Mouse (Mus musculus) 3T3-L1 (cell line): Measurements from ENCODE around the gene Crlf2.

Experiments
- DNase-seq: peaks from one replicate; pipeline ENCODE4 v3.0.0-alpha.2; 2015; ENCODE audit warnings: low read depth, low spot score

The Crlf2 gene

GRCm38 (mm10) chr5:109558404-109559160, at the start of gene Crlf2:
TSS of gene Crlf2 (minus strand) at chr5:109558993.
- peak; percentile 95 for DNase-seq

GRCm38 (mm10) chr5:109602585-109602984, 43.8 kb upstream of the Crlf2 start:
- peak; percentile 77 for DNase-seq

DNA sequence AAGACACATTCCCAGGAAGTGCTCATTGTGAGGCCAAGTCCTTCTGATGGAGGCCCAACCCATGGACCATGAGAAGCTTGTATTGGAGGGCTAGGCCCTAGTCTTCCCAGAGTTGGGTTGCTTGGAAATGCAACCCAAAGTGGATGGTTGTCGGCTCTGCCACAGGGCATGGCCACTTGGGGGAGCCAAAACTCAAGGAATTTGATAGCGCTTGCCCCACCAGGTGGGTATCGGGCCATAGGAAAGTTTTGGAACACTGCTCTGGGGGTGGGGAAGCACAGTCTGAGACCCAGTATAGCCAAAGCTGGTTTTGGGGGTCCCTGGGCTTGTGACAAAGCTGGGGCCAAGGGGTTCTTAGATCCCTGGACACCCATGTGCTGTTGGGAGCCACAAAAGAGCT, 42.3 kb upstream of the Crlf2 start:
- peak; percentile 63 for DNase-seq

- DNase-seq: no peak
Observed at GRCm38 (mm10) chr5:109598876-109599275, 40.1 kb upstream of the Crlf2 start.

GRCm38 (mm10) chr5:109596647-109597046, 37.9 kb upstream of the Crlf2 start:
- peak; percentile 56 for DNase-seq

DNA sequence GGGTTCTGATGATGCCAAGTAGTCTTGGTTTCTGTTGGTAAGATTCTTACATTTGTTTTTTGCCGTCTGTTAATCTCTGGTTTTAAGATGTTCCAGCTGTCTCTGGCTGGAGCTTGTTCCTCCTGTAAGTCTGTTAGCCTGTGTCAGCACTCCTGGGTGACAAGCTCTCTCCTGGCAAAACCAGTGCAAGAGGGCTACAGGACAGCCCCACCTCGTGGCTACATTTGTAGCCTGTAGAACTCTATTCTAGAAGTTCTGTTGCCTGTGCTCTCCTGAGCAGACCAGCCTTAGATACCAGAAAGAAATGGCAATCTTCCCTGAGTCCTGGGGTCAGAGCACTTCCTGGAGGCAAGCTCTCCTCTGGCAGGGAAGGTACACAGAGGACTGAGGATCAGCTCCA, 4.0 kb upstream of the Crlf2 start:
- peak; percentile 32 for DNase-seq

DNA sequence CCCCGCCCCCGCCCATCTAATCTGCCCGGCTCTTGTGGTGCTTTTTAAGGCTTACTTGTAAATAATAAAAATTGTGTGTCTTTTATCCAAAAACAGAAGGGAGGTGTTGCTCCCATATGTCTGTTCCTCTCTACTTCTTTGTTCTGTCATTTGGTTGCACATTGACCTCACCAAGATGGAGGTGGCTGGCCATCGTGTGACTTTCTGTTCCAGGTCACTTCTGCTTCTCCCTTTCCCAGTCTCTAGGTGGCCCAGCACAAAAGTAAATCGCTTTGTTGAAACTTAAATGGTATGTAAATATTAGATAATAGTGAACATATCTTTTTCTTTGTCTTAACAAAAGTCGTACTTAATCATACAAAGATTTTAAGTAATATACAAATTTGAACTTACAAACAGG, 398 bp upstream of the Crlf2 start:
- peak; percentile 66 for DNase-seq

DNA sequence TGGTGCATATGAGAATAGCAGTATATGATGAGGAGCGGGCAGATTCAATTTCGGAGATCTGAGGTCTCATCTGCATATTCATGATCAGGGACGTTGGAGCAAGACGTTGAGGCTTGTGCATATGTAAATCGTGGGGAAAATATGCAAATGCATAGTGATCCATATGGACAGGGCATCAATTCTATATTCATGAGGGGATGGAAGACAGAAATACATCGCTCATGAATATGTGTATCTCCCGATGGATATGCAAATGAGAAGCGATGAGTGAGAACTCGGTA, 730 bp downstream of the Crlf2 start:
- DNase-seq: no peak

DNA sequence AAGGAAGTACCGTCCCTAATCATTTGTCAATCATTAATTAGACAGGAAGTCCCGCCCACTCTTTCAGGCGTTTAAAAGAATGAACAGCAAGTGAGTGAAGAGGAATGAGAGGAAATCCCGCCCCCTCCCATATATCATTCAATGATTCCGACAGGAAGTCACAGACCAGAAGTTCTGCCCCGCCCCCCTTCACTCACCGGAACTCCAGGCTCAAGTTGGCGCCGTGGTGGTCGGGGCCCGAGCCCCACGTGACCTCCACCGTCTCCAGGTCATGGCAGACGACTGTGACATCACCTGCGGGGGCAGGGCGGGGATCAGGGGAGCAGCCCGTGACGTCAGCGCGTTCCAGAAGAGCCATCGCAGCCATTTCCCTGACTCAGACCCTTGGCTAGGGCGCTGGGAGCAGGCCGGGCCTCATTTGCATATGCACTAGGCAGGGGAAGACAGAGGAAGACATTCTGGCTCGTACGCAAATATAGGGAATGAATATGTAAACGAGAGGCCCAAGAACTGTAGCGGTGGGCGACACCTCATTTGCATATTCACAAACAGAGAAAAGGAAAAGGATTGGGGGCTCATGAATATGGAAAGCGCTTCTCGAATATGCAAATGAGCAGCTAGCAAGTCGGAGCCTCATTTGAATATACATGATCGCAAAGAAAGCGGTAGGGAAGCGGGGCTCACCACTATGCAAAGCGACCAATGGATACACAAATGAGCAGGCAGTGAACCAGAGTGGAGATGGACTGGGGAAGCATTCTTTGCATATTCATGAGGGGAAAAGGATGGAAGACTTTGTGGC, 1.3 kb downstream of the Crlf2 start:
- DNase-seq: peak; percentile 100

DNA sequence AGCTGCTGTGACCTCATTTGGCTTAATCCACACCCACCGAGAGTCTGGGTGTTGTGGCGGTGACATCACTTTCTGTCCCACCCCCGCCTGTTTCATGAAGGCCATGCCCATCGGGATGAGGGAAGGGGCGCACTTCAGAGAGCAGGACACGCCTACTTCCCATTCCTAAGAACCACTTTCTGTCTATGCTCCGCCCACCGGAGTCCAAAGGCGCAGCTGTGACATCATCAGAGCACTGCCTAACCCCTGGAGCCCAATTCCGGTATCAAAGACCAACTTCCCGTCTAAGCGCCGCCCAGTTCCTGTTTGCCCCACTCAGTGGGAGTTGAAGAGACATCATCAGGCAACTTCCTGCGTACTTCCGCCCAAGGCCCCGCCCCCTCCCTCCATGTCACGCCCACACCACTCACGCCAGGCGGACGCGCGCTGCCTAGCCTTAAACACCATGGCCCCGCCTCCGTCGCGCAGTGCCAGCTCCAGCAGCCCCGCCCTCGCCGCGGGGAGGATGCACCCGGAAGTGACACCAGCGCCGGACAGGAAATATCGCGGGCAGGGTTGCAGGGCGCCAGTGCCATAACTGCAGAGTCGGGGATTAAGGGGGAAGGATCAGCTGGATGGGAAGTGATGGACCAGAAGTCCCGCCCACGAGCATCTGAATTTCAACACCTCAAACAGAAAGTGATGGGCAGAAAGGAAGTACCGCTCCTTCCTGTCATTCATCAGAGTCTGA, 2.0 kb downstream of the Crlf2 start:
- no peak for DNase-seq

GRCm38 (mm10) chr5:109555676-109556571, 2.9 kb downstream of the Crlf2 start:
- peak; percentile 10 for DNase-seq

- no peak for DNase-seq
Observed at GRCm38 (mm10) chr5:109555236-109555675, 3.5 kb downstream of the Crlf2 start.

- DNase-seq: peak; percentile 25
Observed at GRCm38 (mm10) chr5:109554091-109555050, 4.4 kb downstream of the Crlf2 start.

DNA sequence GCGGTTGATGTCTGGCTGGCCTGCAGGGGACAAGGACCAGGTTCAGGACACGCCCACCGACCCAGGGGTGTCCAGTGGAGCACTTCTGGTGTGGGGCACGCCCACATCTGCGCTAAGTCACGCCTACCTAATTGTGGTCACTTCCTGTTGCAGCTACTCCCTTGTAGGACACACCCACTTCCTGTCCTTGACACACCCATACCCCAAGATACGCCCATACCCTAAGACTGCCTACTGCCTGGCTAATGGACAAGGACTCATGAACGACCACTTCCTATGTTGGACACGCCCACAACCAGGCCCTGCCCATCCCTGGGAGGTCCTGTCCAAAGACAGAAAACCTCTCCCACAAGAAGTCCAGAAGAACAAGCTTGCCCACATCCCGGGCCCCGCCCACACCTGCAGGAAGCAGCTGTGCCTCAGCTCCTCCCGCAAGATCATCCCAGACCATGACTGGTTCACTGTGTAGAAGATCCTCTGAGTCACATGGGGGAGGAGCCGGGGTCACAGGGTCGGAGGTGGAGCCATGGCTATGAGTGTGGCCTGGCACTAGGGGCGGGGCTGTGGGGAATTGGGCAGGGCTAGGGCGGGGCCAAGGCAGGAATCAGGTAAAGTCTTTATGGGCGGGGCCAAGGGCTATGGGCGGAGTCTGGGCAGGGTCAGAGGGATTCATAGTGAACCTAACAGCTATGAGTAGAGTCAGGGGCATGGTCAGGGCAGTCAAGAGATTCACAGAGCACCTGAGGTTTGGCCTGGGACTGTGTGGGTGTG, 5.4 kb downstream of the Crlf2 start:
- DNase-seq: peak; percentile 50

- no peak for DNase-seq
Observed at GRCm38 (mm10) chr5:109552541-109552940, 6.3 kb downstream of the Crlf2 start.

DNA sequence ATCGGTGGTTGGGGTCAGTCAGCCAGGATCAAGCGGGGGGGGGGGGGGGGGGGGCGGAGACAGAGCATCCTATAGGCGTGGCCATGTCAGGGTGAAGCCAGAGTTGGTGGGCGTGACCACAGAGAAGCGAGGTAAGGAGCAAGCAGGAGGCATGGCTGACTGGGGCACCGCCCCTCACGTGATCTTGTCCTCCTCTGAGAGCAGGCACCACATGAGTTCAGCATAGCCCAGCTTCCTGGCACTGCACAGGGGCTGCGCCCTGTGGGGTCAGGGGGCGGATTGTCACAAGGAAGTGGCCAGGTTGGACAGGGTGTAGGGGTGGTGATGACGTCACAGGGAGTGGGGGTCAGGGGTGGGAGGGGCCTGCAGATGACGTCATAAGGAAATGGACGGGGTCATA, 6.7 kb downstream of the Crlf2 start:
- DNase-seq: peak; percentile 21

GRCm38 (mm10) chr5:109551041-109551765, 7.6 kb downstream of the Crlf2 start:
- no peak for DNase-seq

DNA sequence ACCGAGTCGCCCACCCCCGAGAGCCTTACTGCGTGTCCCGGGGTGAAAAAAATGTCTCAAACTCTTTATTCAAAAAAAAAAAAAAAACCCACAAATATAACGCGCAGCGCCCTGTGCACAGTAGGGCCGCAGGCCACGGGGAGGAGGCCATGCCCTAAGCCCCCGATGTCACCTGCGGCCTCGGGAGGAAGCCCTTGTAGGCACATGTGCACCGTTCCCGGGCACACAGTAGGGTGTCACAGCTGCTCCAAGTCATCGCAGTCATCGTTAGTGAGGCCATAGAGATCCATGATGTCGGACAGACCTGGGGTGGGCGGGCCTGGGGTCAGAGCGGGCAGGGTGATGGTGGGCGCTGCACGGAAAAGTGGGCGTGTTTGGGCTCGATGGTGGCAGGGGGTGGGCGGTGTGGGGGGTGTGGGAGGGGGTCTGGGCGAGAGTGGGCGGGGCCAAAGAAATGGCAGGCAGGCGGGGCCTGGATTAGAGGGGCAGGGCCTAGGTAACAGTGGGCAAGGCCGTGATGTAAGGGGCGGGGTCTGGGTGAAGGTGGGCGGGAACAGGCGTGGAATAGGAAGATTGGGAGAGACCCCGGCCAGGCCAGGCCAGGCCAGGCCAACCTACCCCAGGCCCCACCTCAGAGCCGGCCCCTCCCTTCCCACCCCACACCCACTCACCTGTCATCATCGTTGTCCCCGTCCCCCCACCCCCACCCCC, 8.4 kb downstream of the Crlf2 start:
- DNase-seq: no peak
